Mouse (Mus musculus): ENCODE data around the gene Bag6.

Bag6 gene

GRCm38 (mm10) chr17:35168541-35169207 is 33.7 kb downstream of the Bag6 start:
- DNase-seq: no peak

- DNase-seq: peak; percentile 76
Observed at GRCm38 (mm10) chr17:35172445-35173234, 37.7 kb downstream of the Bag6 start.

GRCm38 (mm10) chr17:35173329-35173728 is 38.4 kb downstream of the Bag6 start:
- no peak for DNase-seq

GRCm38 (mm10) chr17:35174201-35174977 is 39.4 kb downstream of the Bag6 start:
- DNase-seq: no peak

GRCm38 (mm10) chr17:35175382-35175781 is 40.4 kb downstream of the Bag6 start:
- DNase-seq: no peak

GRCm38 (mm10) chr17:35175968-35176367 is 41.0 kb downstream of the Bag6 start, which contains the start of gene Aif1:
Aif1 (minus strand) TSS chr17:35176068.
- no peak for DNase-seq

GRCm38 (mm10) chr17:35178528-35178927 is 43.5 kb downstream of the Bag6 start:
- DNase-seq: no peak

- DNase-seq: no peak
Observed at GRCm38 (mm10) chr17:35180093-35180492, 45.1 kb downstream of the Bag6 start.

GRCm38 (mm10) chr17:35185639-35186611 is 50.9 kb downstream of the Bag6 start:
- no peak for DNase-seq

- no peak for DNase-seq
Observed at GRCm38 (mm10) chr17:35186681-35187080, 51.7 kb downstream of the Bag6 start.

GRCm38 (mm10) chr17:35187345-35187744 is 52.4 kb downstream of the Bag6 start:
- no peak for DNase-seq

- no peak for DNase-seq
Observed at GRCm38 (mm10) chr17:35187959-35188610, 53.1 kb downstream of the Bag6 start, which contains the start of gene Lst1. Lst1 (minus strand) TSS chr17:35188439.

GRCm38 (mm10) chr17:35189186-35189585 is 54.2 kb downstream of the Bag6 start:
- no peak for DNase-seq

GRCm38 (mm10) chr17:35190096-35190495 is 55.1 kb downstream of the Bag6 start:
- DNase-seq: no peak

GRCm38 (mm10) chr17:35191723-35192122 is 56.7 kb downstream of the Bag6 start:
- no peak for DNase-seq

GRCm38 (mm10) chr17:35192924-35193323 is 57.9 kb downstream of the Bag6 start:
- DNase-seq: no peak

- DNase-seq: no peak
Observed at GRCm38 (mm10) chr17:35193881-35194843, 59.2 kb downstream of the Bag6 start, which contains the start of gene Ltb. Ltb (plus strand) TSS chr17:35194439.

- DNase-seq: no peak
Observed at GRCm38 (mm10) chr17:35194844-35195630, 60.1 kb downstream of the Bag6 start.

GRCm38 (mm10) chr17:35195631-35196320 is 60.8 kb downstream of the Bag6 start:
- peak; percentile 79 for DNase-seq

All from right cerebral cortex, adult 18-20 months (tissue).